Mouse (Mus musculus): ENCODE data around the gene Olfr571. TPM values are rescaled to one million over a fixed set of nuclear protein-coding genes. Genes with fewer than 3 reads are reported as not detected.

The Olfr571 gene
- polyA plus RNA-seq, 1 experiment from 2014 or later: not detected

- ATAC-seq: no peak
- H3K36me3 ChIP-seq (ENCODE audit: poor library complexity, severe bottlenecking): no peaks in the 10 kb centered on the region
- no peaks in the 10 kb centered on the region for H3K9me3 ChIP-seq (replicated peaks)
- no peak overlapping the region for H3K9ac ChIP-seq
- 64% methylated on average over 1 of the region's 1 CpGs for WGBS
- H3K4me2 ChIP-seq: no peak overlapping the region
- no peak overlapping the region for H3K27ac ChIP-seq
- H3K4me1 ChIP-seq: no peaks in the 10 kb centered on the region
- no peak overlapping the region for H3K4me3 ChIP-seq
- no peaks in the 10 kb centered on the region for H3K27me3 ChIP-seq
Measured at GRCm38 (mm10) chr7:102915261-102915660, 2.1 kb downstream of the Olfr571 start.

GRCm38 (mm10) chr7:102890782-102891181 lies 26.6 kb downstream of the Olfr571 start, which contains the start of gene Olfr569:
Gene Olfr569 (minus strand): TSS chr7:102890882.
- no peaks in the 10 kb centered on the region for H3K4me1 ChIP-seq
- WGBS: 74% methylated on average over 3 of the region's 3 CpGs
- H3K36me3 ChIP-seq (ENCODE audit: poor library complexity, severe bottlenecking): no peaks in the 10 kb centered on the region
- no peak within 1 kb of the TSS for H3K4me2 ChIP-seq
- H3K27ac ChIP-seq: no peak within 1 kb of the TSS
- no peak within 1 kb of the TSS for H3K9ac ChIP-seq
- no peaks in the 10 kb centered on the region for H3K27me3 ChIP-seq
- no peak for ATAC-seq
- no peaks in the 10 kb centered on the region for H3K9me3 ChIP-seq (replicated peaks)
- no peak within 1 kb of the TSS for H3K4me3 ChIP-seq

GRCm38 (mm10) chr7:102876822-102877221 lies 40.5 kb downstream of the Olfr571 start, which contains the start of gene Olfr568:
Gene Olfr568 (plus strand): TSS chr7:102877122.
- Histone ChIP-seq H3K9me3 (replicated peaks) (no peaks in the 10 kb centered on the region), H3K4me2 (no peak within 1 kb of the TSS), H3K36me3 (ENCODE audit: poor library complexity, severe bottlenecking) (no peaks in the 10 kb centered on the region), H3K9ac (no peak within 1 kb of the TSS), H3K4me3 (no peak within 1 kb of the TSS), H3K27ac (no peak within 1 kb of the TSS), H3K27me3 (no peaks in the 10 kb centered on the region), H3K4me1 (no peaks in the 10 kb centered on the region)
- ATAC-seq: no peak

GRCm38 (mm10) chr7:102858665-102859064 lies 58.7 kb downstream of the Olfr571 start, which contains the start of gene Olfr566:
Gene Olfr566 (minus strand): TSS chr7:102858765.
- H3K27me3 ChIP-seq: no peaks in the 10 kb centered on the region
- WGBS: 93% methylated on average over 1 of the region's 1 CpGs
- H3K4me1 ChIP-seq: no peaks in the 10 kb centered on the region
- H3K36me3 ChIP-seq (ENCODE audit: poor library complexity, severe bottlenecking): no peaks in the 10 kb centered on the region
- no peak within 1 kb of the TSS for H3K9ac ChIP-seq
- no peak within 1 kb of the TSS for H3K4me2 ChIP-seq
- ATAC-seq: no peak
- no peaks in the 10 kb centered on the region for H3K9me3 ChIP-seq (replicated peaks)
- no peak within 1 kb of the TSS for H3K4me3 ChIP-seq
- H3K27ac ChIP-seq: no peak within 1 kb of the TSS

GRCm38 (mm10) chr7:102855807-102856206 lies 61.5 kb downstream of the Olfr571 start:
- Histone ChIP-seq H3K27me3 (no peaks in the 10 kb centered on the region), H3K9me3 (replicated peaks) (no peaks in the 10 kb centered on the region), H3K4me3 (no peak overlapping the region), H3K4me1 (no peaks in the 10 kb centered on the region), H3K9ac (no peak overlapping the region), H3K36me3 (ENCODE audit: poor library complexity, severe bottlenecking) (no peaks in the 10 kb centered on the region), H3K4me2 (no peak overlapping the region), H3K27ac (no peak overlapping the region)
- no peak for ATAC-seq

Other genes with a start within 250 kb of the Olfr571 start
- gene Trim68, start 230.2 kb downstream of the Olfr571 start, polyA plus RNA-seq (2015; fragmentation: Nextera tagmentation; extraction: Ambion mirVana): 5.2 and 6.5 TPM in 2 replicates
- not detected in 2 replicates for gene Olfr557, start 221.6 kb downstream of the Olfr571 start, polyA plus RNA-seq (2015; fragmentation: Nextera tagmentation; extraction: Ambion mirVana)
- gene Olfr558, start 215.3 kb downstream of the Olfr571 start, polyA plus RNA-seq (2015; fragmentation: Nextera tagmentation; extraction: Ambion mirVana): not detected in 2 replicates
- gene Olfr33, start 198.5 kb downstream of the Olfr571 start, polyA plus RNA-seq (2015; fragmentation: Nextera tagmentation; extraction: Ambion mirVana): not detected in 2 replicates
- not detected in 2 replicates for gene Olfr559, start 190.0 kb downstream of the Olfr571 start, polyA plus RNA-seq (2015; fragmentation: Nextera tagmentation; extraction: Ambion mirVana)
- not detected in 2 replicates for gene Olfr560, start 158.2 kb downstream of the Olfr571 start, polyA plus RNA-seq (2015; fragmentation: Nextera tagmentation; extraction: Ambion mirVana)
- not detected in 2 replicates for gene Olfr78, start 158.1 kb downstream of the Olfr571 start, polyA plus RNA-seq (2015; fragmentation: Nextera tagmentation; extraction: Ambion mirVana)
- gene Olfr561, start 146.3 kb downstream of the Olfr571 start, polyA plus RNA-seq (2015; fragmentation: Nextera tagmentation; extraction: Ambion mirVana): not detected in 2 replicates
- not detected in 2 replicates for gene Olfr564, start 114.1 kb downstream of the Olfr571 start, polyA plus RNA-seq (2015; fragmentation: Nextera tagmentation; extraction: Ambion mirVana)
- gene Olfr566, start 58.8 kb downstream of the Olfr571 start, polyA plus RNA-seq (2015; fragmentation: Nextera tagmentation; extraction: Ambion mirVana): not detected in 2 replicates
- not detected in 2 replicates for gene Olfr568, start 40.4 kb downstream of the Olfr571 start, polyA plus RNA-seq (2015; fragmentation: Nextera tagmentation; extraction: Ambion mirVana)
- gene Olfr569, start 26.7 kb downstream of the Olfr571 start, polyA plus RNA-seq (2015; fragmentation: Nextera tagmentation; extraction: Ambion mirVana): not detected in 2 replicates
- not detected in 2 replicates for gene Olfr570, start 23.0 kb downstream of the Olfr571 start, polyA plus RNA-seq (2015; fragmentation: Nextera tagmentation; extraction: Ambion mirVana)
- not detected in 2 replicates for gene Olfr572, start 6.9 kb upstream of the Olfr571 start, polyA plus RNA-seq (2015; fragmentation: Nextera tagmentation; extraction: Ambion mirVana)
- gene Olfr573-ps1, start 25.0 kb upstream of the Olfr571 start, polyA plus RNA-seq (2015; fragmentation: Nextera tagmentation; extraction: Ambion mirVana): not detected in 2 replicates
- gene Olfr574, start 30.9 kb upstream of the Olfr571 start, polyA plus RNA-seq (2015; fragmentation: Nextera tagmentation; extraction: Ambion mirVana): not detected in 2 replicates
- not detected in 2 replicates for gene Olfr575, start 41.2 kb upstream of the Olfr571 start, polyA plus RNA-seq (2015; fragmentation: Nextera tagmentation; extraction: Ambion mirVana)
- gene Olfr576, start 45.1 kb upstream of the Olfr571 start, polyA plus RNA-seq (2015; fragmentation: Nextera tagmentation; extraction: Ambion mirVana): not detected in 2 replicates
- gene Olfr577, start 58.4 kb upstream of the Olfr571 start, polyA plus RNA-seq (2015; fragmentation: Nextera tagmentation; extraction: Ambion mirVana): not detected in 2 replicates
- not detected in 2 replicates for gene Olfr578, start 71.8 kb upstream of the Olfr571 start, polyA plus RNA-seq (2015; fragmentation: Nextera tagmentation; extraction: Ambion mirVana)
- gene Olfr582, start 120.5 kb upstream of the Olfr571 start, polyA plus RNA-seq (2015; fragmentation: Nextera tagmentation; extraction: Ambion mirVana): not detected in 2 replicates
- gene Olfr583, start 133.8 kb upstream of the Olfr571 start, polyA plus RNA-seq (2015; fragmentation: Nextera tagmentation; extraction: Ambion mirVana): not detected in 2 replicates
- gene Olfr584, start 164.3 kb upstream of the Olfr571 start, polyA plus RNA-seq (2015; fragmentation: Nextera tagmentation; extraction: Ambion mirVana): not detected in 2 replicates
- not detected in 2 replicates for gene Olfr585, start 180.2 kb upstream of the Olfr571 start, polyA plus RNA-seq (2015; fragmentation: Nextera tagmentation; extraction: Ambion mirVana)
- not detected in 2 replicates for gene Olfr586, start 208.1 kb upstream of the Olfr571 start, polyA plus RNA-seq (2015; fragmentation: Nextera tagmentation; extraction: Ambion mirVana)
- gene Olfr588-ps1, start 223.3 kb upstream of the Olfr571 start, polyA plus RNA-seq (2015; fragmentation: Nextera tagmentation; extraction: Ambion mirVana): not detected in 2 replicates
- not detected in 2 replicates for gene Olfr589, start 238.8 kb upstream of the Olfr571 start, polyA plus RNA-seq (2015; fragmentation: Nextera tagmentation; extraction: Ambion mirVana)